Mouse (Mus musculus) neutrophil, adult 59 days (primary cell): ENCODE measurements around the gene Clrn3. TPM values are rescaled to one million over a fixed set of nuclear protein-coding genes. Genes with fewer than 3 reads are reported as not detected.

Experiments used
- total RNA-seq, 2 experiments: library from RNA; stranded (reverse); gene quantifications; 1 replicate in 1 of 2; 2 replicates in 1 of 2; pipeline ENCODE4 v1.2.4; 2023

Gene Clrn3
- under 1 TPM in 1 of 2 experiments, not detected in 1; 0.13 TPM for total RNA-seq

GRCm38 (mm10) chr7:135528515-135528914, at the start of gene Clrn3:
TSS of gene Clrn3 (minus strand) at chr7:135528654.

DNA sequence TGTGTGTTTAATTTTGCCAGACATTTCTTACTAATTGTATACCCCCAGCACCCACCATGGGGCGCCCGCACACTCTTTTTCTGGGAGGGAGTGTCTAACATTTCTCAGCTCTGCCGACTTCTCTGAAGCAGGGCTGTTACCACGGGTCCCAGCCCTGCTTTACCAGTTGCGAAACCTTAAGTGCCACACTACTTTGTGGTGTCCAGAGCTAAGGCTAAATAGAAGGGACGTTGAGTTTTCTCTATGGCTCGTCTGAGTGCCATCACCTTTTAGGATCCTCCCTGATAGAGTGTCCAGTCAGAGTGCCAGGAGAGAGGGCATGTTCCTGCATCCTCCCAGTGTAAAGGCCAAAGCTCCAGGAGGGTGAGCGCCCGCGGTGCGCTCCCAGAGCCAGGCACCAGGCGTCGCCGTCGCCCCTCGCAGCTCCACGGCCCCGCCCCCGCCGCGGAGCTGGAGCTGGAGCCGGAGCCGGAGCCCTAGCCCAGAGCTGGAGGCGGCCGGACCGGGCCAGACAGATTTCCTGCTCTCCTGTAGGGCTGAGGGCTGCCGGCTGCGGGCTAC, 9.0 kb upstream of the Clrn3 start, which contains the start of gene Ptpre:
Gene Ptpre, plus strand, starts transcription at position 141 of the 561 bp plus-strand sequence.

Other genes starting within 250 kb of the Clrn3 start
- gene Foxi2, start 118.3 kb downstream of the Clrn3 start, total RNA-seq, result not detected
- 100 to 1,000 TPM; 160 to 166 TPM for gene Ptpre, start 8.8 kb upstream of the Clrn3 start, total RNA-seq
- 100 to 1,000 TPM; 236 to 253 TPM for gene Mki67, start 187.7 kb upstream of the Clrn3 start, total RNA-seq